Mouse (Mus musculus) liver, embryonic 11.5 days (tissue): ENCODE measurements around the gene F2rl3. TPM values are rescaled to one million over a fixed set of nuclear protein-coding genes. Genes with fewer than 3 reads are reported as not detected.

Experiments
- ATAC-seq: fragments of 200-750 bp; cut with Nextera tagmentation; replicated peaks from 2 replicates; pipeline ENCODE4 v1.8.0; 2017; ENCODE audit warnings: moderate number of reproducible peaks, mild to moderate bottlenecking, moderate TSS enrichment, moderate library complexity; ENCODE audit not compliant: low FRiP score
- DNase-seq: peaks from one replicate; pipeline ENCODE4 v3.0.0-alpha.2; 2017; ENCODE audit warnings: low spot score
- H3K27ac ChIP-seq: fragments of 300-500 bp; sonication (generic); 2 replicates; pipeline ENCODE4 v1.5.1; 2014; ENCODE audit warnings: mild to moderate bottlenecking, low read depth, low read length, control low read depth
- H3K27me3 ChIP-seq: fragments of 300-500 bp; sonication (generic); replicated peaks from 2 replicates; pipeline ENCODE4 v1.6.1; 2014; ENCODE audit warnings: low read length, mixed read lengths; ENCODE audit not compliant: control insufficient read depth, insufficient read depth
- H3K36me3 ChIP-seq: fragments of 300-500 bp; sonication (generic); 2 replicates; pipeline ENCODE4 v1.6.1; 2014; ENCODE audit warnings: mild to moderate bottlenecking, low read length, moderate library complexity, mixed read lengths; ENCODE audit not compliant: control insufficient read depth, insufficient read depth
- H3K4me1 ChIP-seq: fragments of 300-500 bp; sonication (generic); replicated peaks from 2 replicates; pipeline ENCODE4 v1.6.1; 2014; ENCODE audit warnings: low read length, mixed read lengths; ENCODE audit not compliant: control insufficient read depth, insufficient read depth
- H3K4me2 ChIP-seq: fragments of 300-500 bp; sonication (generic); 2 replicates; pipeline ENCODE4 v1.6.1; 2014; ENCODE audit warnings: mild to moderate bottlenecking, control low read depth, moderate library complexity
- H3K4me3 ChIP-seq: fragments of 300-500 bp; sonication (generic); 2 replicates; pipeline ENCODE4 v1.5.1; 2014; ENCODE audit warnings: low read depth, low read length, control low read depth
- H3K9ac ChIP-seq: fragments of 300-500 bp; sonication (generic); 2 replicates; pipeline ENCODE4 v1.6.1; 2014; ENCODE audit warnings: low read depth, low read length, control low read depth
- H3K9me3 ChIP-seq: fragments of 300-500 bp; sonication (generic); 2 replicates; pipeline ENCODE4 v1.6.1; 2016; ENCODE audit warnings: low read length, inconsistent platforms, mixed read lengths; ENCODE audit not compliant: control insufficient read depth
- WGBS: fragments of 180-500 bp; shearing (Covaris S2); extraction: QIAGEN DNeasy Blood & Tissue Kit; methylation state at CpG from one replicate; pipeline ENCODE4 v1.1.7; 2014; 5-methylcytosine and 5-hydroxymethylcytosine counted together
- polyA plus RNA-seq: library from polyadenylated mRNA; unstranded; fragments of >200 nt; fragmentation: Nextera tagmentation; extraction: Ambion mirVana; gene quantifications from 2 replicates; pipeline ENCODE4 v1.2.1, GENCODE M21; 2014

F2rl3 gene
- polyA plus RNA-seq, 1 experiment from 2014 or later, result 8.6 TPM

DNA sequence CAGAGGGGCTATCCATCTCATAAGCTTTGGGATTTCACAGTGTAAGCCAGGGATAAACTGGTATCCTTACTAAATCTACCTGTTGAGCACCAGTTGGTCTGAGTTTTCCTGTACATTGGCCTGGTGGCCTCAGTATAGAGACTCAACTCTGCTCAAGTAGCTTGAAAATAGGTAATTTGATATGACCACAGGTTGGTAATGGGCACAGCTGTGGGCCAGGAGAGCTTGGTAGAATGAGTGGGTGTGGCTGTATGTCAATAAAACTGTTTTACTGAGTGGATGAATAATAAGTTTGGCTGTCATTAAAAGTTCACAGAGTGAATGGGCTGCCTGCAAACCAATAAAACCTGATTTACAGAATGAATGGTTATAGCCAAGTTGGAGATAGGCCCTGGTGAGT, 24.8 kb upstream of the F2rl3 start:
- DNase-seq, result no peak
- Histone ChIP-seq H3K4me3 (no peak overlapping the region), H3K27me3 (no peaks in the 10 kb centered on the region), H3K27ac (no peak overlapping the region), H3K9ac (no peak overlapping the region), H3K4me2 (no peak overlapping the region), H3K4me1 (no peaks in the 10 kb centered on the region), H3K36me3 (peaks cover 51% of the 10 kb centered on the region), H3K9me3 (no peaks in the 10 kb centered on the region)
- ATAC-seq, result no peak

DNA sequence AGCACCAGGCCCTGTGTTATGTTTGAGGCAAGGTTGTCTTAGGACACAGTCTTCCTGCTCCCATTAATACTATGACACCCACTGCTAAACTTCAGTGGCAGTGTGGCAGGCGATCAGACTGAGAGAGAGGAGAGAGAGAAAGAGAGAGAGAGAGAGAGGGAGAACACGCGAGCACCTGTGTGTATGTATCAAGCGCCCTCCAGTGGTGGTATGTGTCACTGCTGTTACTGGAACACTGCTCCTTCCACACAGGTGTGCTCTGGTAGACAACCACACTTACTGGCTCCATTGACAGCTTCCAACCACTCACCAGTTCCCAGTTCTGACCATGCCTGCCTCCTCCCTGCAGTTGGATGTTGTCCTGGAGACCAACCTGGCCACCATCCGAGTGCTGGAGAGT, 15.6 kb upstream of the F2rl3 start:
- H3K27me3 ChIP-seq, result no peaks in the 10 kb centered on the region
- ATAC-seq (no peak), DNase-seq (no peak)
- 58% methylated on average over 5 of the region's 5 CpGs for WGBS
- H3K4me2 ChIP-seq, result no peak overlapping the region
- H3K36me3 ChIP-seq, result peaks cover 38% of the 10 kb centered on the region
- H3K9ac ChIP-seq, result no peak overlapping the region
- H3K9me3 ChIP-seq, result no peaks in the 10 kb centered on the region
- no peak overlapping the region for H3K27ac ChIP-seq
- H3K4me1 ChIP-seq, result no peaks in the 10 kb centered on the region
- no peak overlapping the region for H3K4me3 ChIP-seq

DNA sequence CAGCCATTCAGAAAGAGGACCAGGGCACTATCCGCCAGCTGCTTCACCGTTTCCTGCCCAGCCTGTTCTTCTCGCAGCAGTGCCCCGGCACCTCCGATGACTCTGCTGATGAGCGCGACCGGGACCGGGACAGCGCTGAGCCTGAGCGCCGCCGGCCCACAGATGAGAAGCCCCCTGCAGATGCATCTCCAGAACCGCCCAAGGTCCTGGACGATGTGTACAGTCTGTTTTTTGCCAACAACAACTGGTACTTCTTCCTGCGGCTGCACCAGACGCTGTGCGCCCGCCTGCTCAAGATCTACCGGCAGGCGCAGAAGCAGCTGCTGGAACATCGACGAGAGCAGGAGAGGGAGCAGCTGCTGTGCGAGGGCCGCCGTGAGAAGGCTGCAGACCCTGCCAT, 11.8 kb upstream of the F2rl3 start:
- no peak for ATAC-seq
- 91% methylated on average over 26 of the region's 26 CpGs for WGBS
- H3K36me3 ChIP-seq, result peaks cover 51% of the 10 kb centered on the region

DNA sequence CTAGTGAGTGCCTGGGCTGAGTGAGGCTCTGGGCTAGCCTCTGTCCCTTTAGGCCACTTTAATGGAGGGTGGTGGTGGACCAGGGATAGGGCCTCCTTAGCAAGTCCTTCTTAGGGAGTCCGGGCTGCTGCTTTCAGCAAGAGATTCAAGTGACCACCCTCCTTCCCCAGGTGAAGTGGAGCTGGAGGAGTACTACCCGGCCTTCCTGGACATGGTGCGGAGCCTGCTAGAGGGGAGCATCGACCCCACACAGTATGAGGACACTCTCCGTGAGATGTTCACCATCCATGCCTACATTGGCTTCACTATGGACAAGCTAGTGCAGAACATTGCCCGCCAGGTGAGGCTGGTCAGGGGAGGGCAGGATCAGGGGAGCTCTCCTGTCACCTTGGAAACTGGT, 11.4 kb upstream of the F2rl3 start:
- Histone ChIP-seq H3K36me3 (peaks cover 49% of the 10 kb centered on the region), H3K9me3 (no peaks in the 10 kb centered on the region), H3K4me3 (no peak overlapping the region), H3K9ac (no peak overlapping the region), H3K4me2 (no peak overlapping the region), H3K4me1 (no peaks in the 10 kb centered on the region), H3K27ac (no peak overlapping the region), H3K27me3 (no peaks in the 10 kb centered on the region)
- WGBS, result 90% methylated on average over 6 of the region's 6 CpGs
- DNase-seq (peak; percentile 10), ATAC-seq (no peak)

More for the DNA sequence above, 11.8 kb upstream of the F2rl3 start:
- Histone ChIP-seq H3K27me3 (no peaks in the 10 kb centered on the region), H3K9me3 (no peaks in the 10 kb centered on the region), H3K4me1 (no peaks in the 10 kb centered on the region), H3K27ac (no peak overlapping the region), H3K9ac (no peak overlapping the region), H3K4me2 (no peak overlapping the region), H3K4me3 (no peak overlapping the region)
- peak; percentile 22 for DNase-seq

DNA sequence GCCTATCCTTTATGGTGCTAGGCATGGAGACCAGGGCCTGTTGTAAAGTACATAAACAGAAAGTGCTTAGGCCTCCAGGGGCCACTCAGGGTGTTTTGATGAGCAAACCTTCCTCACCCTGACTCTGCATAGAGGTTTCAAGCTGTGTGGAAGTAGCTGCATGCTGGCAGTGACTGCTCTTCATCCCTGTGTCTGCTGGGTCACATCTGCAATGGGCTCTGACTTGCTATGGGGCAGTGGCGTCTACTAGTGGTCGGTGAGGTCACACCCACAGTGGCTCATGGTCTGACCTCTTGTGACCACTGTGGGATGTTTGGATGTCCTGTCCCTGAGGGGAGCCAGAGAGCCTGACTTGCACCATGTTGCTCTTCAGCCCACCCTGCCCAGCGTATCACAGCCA, 10.6 kb upstream of the F2rl3 start:
- 83% methylated on average over 3 of the region's 3 CpGs for WGBS
- DNase-seq (no peak), ATAC-seq (no peak)
- no peak overlapping the region for H3K9ac ChIP-seq
- H3K4me1 ChIP-seq, result no peaks in the 10 kb centered on the region
- H3K27ac ChIP-seq, result no peak overlapping the region
- H3K36me3 ChIP-seq, result peaks cover 51% of the 10 kb centered on the region
- no peak overlapping the region for H3K4me3 ChIP-seq
- H3K27me3 ChIP-seq, result no peaks in the 10 kb centered on the region
- no peak overlapping the region for H3K4me2 ChIP-seq
- H3K9me3 ChIP-seq, result no peaks in the 10 kb centered on the region

DNA sequence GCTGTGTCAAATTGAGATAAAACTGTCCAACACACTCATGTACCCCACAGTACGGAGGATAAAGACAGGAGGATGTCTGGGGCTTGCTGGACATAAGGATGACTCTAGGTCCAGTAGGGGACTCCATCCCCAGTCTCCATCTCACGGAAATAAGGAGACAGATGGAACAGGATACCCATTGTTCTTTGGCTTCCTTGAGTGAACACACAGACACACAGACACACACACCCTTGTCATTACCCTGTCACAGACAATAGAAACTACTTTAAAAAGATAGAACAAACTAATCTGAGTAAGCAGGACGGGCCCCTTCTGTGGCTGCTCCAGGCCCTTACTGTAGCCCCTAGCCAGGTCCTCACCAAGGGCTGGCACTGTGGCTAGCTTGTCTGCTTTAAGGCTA, 9.4 kb upstream of the F2rl3 start:
- ATAC-seq (no peak), DNase-seq (peak; percentile 24)
- Histone ChIP-seq H3K27me3 (no peaks in the 10 kb centered on the region), H3K9ac (no peak overlapping the region), H3K36me3 (peaks cover 54% of the 10 kb centered on the region), H3K9me3 (no peaks in the 10 kb centered on the region), H3K4me3 (no peak overlapping the region), H3K4me1 (no peaks in the 10 kb centered on the region), H3K27ac (no peak overlapping the region), H3K4me2 (no peak overlapping the region)
- 79% methylated on average over 3 of the region's 3 CpGs for WGBS

DNA sequence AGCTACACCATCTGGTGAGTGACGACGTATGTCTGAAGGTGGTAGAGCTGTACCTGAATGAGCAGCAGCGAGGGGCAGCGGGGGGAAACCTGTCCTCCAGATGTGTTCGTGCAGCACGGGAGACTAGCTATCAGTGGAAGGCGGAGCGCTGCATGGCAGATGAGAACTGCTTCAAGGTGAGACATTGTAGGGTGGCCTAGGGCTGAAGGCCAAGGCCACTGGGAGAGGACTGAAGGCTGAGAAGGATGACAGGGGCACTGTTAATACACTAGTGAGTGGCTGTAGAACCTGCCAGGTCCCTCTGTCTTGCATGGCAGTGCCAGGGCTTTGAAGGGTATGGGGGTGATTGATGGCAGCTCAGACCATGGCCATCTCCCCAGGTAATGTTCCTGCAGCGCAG, 8.5 kb upstream of the F2rl3 start:
- Histone ChIP-seq H3K4me2 (no peak overlapping the region), H3K27me3 (no peaks in the 10 kb centered on the region), H3K9me3 (no peaks in the 10 kb centered on the region), H3K9ac (no peak overlapping the region), H3K4me1 (no peaks in the 10 kb centered on the region), H3K27ac (no peak overlapping the region), H3K36me3 (peaks cover 52% of the 10 kb centered on the region), H3K4me3 (no peak overlapping the region)
- DNase-seq, result peak; percentile 25
- 94% methylated on average over 9 of the region's 9 CpGs for WGBS
- no peak for ATAC-seq

DNA sequence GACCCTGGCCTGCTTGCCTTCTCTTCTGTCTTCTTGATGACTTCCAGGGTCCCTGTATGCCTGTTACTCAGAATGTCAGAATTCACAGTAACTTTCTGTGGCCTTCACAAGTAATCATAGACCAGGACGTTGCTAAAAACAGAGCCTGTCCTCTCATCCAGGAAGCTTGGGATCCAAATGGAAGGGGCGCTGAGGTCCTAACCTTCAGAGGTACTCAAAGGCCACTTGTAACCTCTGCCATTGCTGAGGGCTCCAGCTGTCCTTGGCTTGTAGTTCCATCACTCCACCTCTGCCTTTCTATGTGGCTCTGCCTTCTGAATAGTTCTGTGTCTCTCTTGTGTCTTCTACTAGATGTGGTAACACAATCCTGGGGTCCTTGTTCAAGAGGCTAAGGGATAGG, 7.9 kb upstream of the F2rl3 start:
- no peaks in the 10 kb centered on the region for H3K4me1 ChIP-seq
- no peak overlapping the region for H3K27ac ChIP-seq
- WGBS, result 87% methylated on average over 2 of the region's 2 CpGs
- H3K4me2 ChIP-seq, result no peak overlapping the region
- no peak overlapping the region for H3K4me3 ChIP-seq
- H3K36me3 ChIP-seq, result peaks cover 47% of the 10 kb centered on the region
- ATAC-seq (no peak), DNase-seq (peak; percentile 24)
- no peaks in the 10 kb centered on the region for H3K9me3 ChIP-seq
- H3K9ac ChIP-seq, result no peak overlapping the region
- H3K27me3 ChIP-seq, result no peaks in the 10 kb centered on the region

DNA sequence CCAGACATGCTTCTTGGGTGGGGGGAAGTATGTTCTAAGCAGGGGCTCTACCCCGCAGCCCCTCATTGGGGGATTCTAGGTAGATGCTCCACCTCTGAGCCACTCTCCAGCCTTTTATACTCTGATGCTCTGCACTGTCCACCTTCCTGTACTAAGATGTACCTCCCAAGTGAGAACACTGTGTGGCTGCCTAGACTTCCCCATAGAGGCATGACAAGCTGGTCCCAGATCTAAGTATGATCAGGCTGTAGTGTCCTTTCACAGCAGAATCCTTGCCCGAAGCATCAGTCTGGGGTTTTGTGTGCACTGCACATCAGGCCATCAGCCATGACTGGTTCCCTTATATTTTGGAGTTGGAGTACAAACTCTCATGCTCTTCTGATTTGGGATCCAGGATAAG, 5.6 kb upstream of the F2rl3 start:
- H3K36me3 ChIP-seq, result peaks cover 31% of the 10 kb centered on the region
- DNase-seq, result peak; percentile 20

More for the DNA sequence above, 5.6 kb upstream of the F2rl3 start:
- H3K9me3 ChIP-seq, result no peaks in the 10 kb centered on the region
- H3K4me2 ChIP-seq, result no peak overlapping the region
- no peak for ATAC-seq
- no peak overlapping the region for H3K27ac ChIP-seq
- H3K4me3 ChIP-seq, result no peak overlapping the region
- no peaks in the 10 kb centered on the region; the same call in 1 of the 2 replicates for H3K4me1 ChIP-seq
- WGBS, result 93% methylated on average over 2 of the region's 2 CpGs
- no peak overlapping the region for H3K9ac ChIP-seq
- H3K27me3 ChIP-seq, result no peaks in the 10 kb centered on the region
